8 mouse cellular contexts compared by ENCODE assay signal in the genomic region with DNA sequence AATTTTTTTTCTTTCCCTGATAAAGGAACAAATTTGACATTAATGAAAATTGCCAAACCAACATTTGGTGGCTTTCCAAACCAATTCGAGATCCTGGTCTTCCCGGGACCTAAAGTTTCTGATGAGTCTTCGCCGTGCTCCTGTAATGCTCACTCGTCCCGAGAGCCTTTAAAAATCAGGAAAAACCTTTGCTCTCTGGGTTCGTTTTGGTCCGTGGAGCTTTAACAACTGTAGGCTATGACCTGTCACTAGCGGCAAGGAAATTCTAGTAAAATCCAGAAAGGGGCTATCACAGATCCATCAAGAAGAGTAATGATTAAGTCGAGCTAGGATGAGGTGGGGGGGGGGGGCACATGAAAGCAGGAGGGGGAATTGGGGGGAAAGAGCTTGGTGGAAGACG. TPM values are rescaled to one million over a fixed set of nuclear protein-coding genes. Genes with fewer than 3 reads are reported as not detected.
DNase-seq lines count a peak whose midpoint lies in the region; ATAC-seq and TF ChIP-seq lines count a peak whose summit lies in the region.

No protein-coding gene starts in this region.

- no peak for TF ChIP-seq CTCF in liver, postnatal 0 days (IDR thresholded peaks at IDR 0.05; ENCODE audit: low read depth)

- in situ Hi-C loops in ES-E14 (cut with MboI; ENCODE audit: low sequenced_read_pairs in 2 of 2, unreplicated experiment in 2 of 2) = no loop called here

- no peak for TF ChIP-seq EP300 in liver, postnatal 0 days (IDR thresholded peaks at IDR 0.05; ENCODE audit: low read depth)

- no peak for DNase-seq in heart, postnatal 4 days
- no peak for DNase-seq in ES-E14 (ENCODE audit: low read depth, low spot score)
- no peak for DNase-seq in liver, postnatal 0 days
- no peak for DNase-seq in cerebellum, adult 9-11 months
- DNase-seq in gastrocnemius, postnatal 36 days = no peak
- no peak for DNase-seq in ovary, adult 18-20 months (ENCODE audit: low spot score)

- no peaks in the 10 kb centered on the region for H3K27me3 ChIP-seq in heart, embryonic 12.5 days (replicated peaks)
- no peaks in the 10 kb centered on the region for H3K27me3 ChIP-seq in hindbrain, embryonic 12.5 days
- H3K27me3 ChIP-seq in liver, postnatal 0 days (ENCODE audit: insufficient read depth, low read length) = no peaks in the 10 kb centered on the region

- H3K9ac ChIP-seq in heart, embryonic 12.5 days = peak overlapping the region; percentile 87
- H3K9ac ChIP-seq in ES-E14 (ENCODE audit: insufficient read depth, low read depth, low read length, poor library complexity, severe bottlenecking) = peak overlapping the region; percentile 95
- H3K9ac ChIP-seq in hindbrain, embryonic 12.5 days = peak overlapping the region; percentile 80
- H3K9ac ChIP-seq in liver, postnatal 0 days (replicated peaks) = peak overlapping the region; percentile 74

- peaks cover 39% of the 10 kb centered on the region for H3K36me3 ChIP-seq in heart, embryonic 12.5 days
- peaks cover 40% of the 10 kb centered on the region for H3K36me3 ChIP-seq in ES-E14 (ENCODE audit: control insufficient read depth, insufficient read depth, low read length, poor library complexity, severe bottlenecking)
- peaks cover 37% of the 10 kb centered on the region for H3K36me3 ChIP-seq in hindbrain, embryonic 12.5 days
- peaks cover 34% of the 10 kb centered on the region for H3K36me3 ChIP-seq in liver, postnatal 0 days (replicated peaks; ENCODE audit: insufficient read depth, low read length)

- peak overlapping the region; percentile 82 for H3K27ac ChIP-seq in heart, embryonic 12.5 days (ENCODE audit: poor library complexity, severe bottlenecking)
- H3K27ac ChIP-seq in ES-E14 (ENCODE audit: insufficient read depth, low read depth, low read length, poor library complexity, severe bottlenecking) = peak overlapping the region; percentile 59
- peak overlapping the region; percentile 92 for H3K27ac ChIP-seq in hindbrain, embryonic 12.5 days
- peak overlapping the region; percentile 78 for H3K27ac ChIP-seq in liver, postnatal 0 days (ENCODE audit: low read depth)

- intact Hi-C loops in gastrocnemius, postnatal 36 days (cut with DNase I) = loop anchor here (5.0 kb wide), 1 partner anchor 105 kb away; no protein-coding TSS in a partner anchor

- peaks cover 11% of the 10 kb centered on the region for H3K4me1 ChIP-seq in heart, embryonic 12.5 days (replicated peaks)
- peaks cover 4 to 10% of the 10 kb centered on the region in 2 experiments for H3K4me1 ChIP-seq in ES-E14 (ENCODE audit: control insufficient read depth in 2 of 2, insufficient read depth in 2 of 2, low read length in 2 of 2, poor library complexity in 1 of 2)
- peaks cover 12% of the 10 kb centered on the region for H3K4me1 ChIP-seq in hindbrain, embryonic 12.5 days
- H3K4me1 ChIP-seq in liver, postnatal 0 days (ENCODE audit: insufficient read depth) = peaks cover 12% of the 10 kb centered on the region

- peak overlapping the region; percentile 78 for H3K4me3 ChIP-seq in heart, embryonic 12.5 days
- peak overlapping the region; percentile 82 to 95 for H3K4me3 ChIP-seq in ES-E14 (ENCODE audit: insufficient read depth in 1 of 2, low read depth in 1 of 2, low read length in 2 of 2, poor library complexity in 1 of 2, severe bottlenecking in 1 of 2)
- peak overlapping the region; percentile 69 for H3K4me3 ChIP-seq in hindbrain, embryonic 12.5 days
- H3K4me3 ChIP-seq in liver, postnatal 0 days (ENCODE audit: low read depth, low read length) = peak overlapping the region; percentile 74

- H3K4me2 ChIP-seq in heart, embryonic 12.5 days = peak overlapping the region; percentile 80
- peak overlapping the region; percentile 63 for H3K4me2 ChIP-seq in hindbrain, embryonic 12.5 days (replicated peaks)
- H3K4me2 ChIP-seq in liver, postnatal 0 days (ENCODE audit: low read depth, low read length) = peak overlapping the region; percentile 70

- 3% methylated on average over 11 of the region's 11 CpGs for WGBS in heart, embryonic 12.5 days
- 6% methylated on average over 11 of the region's 11 CpGs for WGBS in hindbrain, embryonic 12.5 days
- WGBS in liver, postnatal 0 days (ENCODE audit: insufficient replicate concordance) = 2% methylated on average over 11 of the region's 11 CpGs

- ATAC-seq in heart, embryonic 12.5 days (ENCODE audit: insufficient number of reproducible peaks, low FRiP score) = 0 out of 2 replicates have a peak, but pooled peaks have one; percentile 16
- ATAC-seq in hindbrain, embryonic 12.5 days (ENCODE audit: low FRiP score) = no peak; the same call in 1 of the 2 replicates
- no peak; the same call in 1 of the 2 replicates for ATAC-seq in liver, postnatal 0 days

- H3K9me3 ChIP-seq in heart, embryonic 12.5 days (replicated peaks) = no peaks in the 10 kb centered on the region
- H3K9me3 ChIP-seq in ES-E14 (ENCODE audit: control insufficient read depth, insufficient read depth, low read depth, low read length) = no peaks in the 10 kb centered on the region
- H3K9me3 ChIP-seq in hindbrain, embryonic 12.5 days (replicated peaks) = no peaks in the 10 kb centered on the region
- H3K9me3 ChIP-seq in liver, postnatal 0 days (ENCODE audit: low read length) = no peaks in the 10 kb centered on the region

TF ChIP-seq in ES-E14, 5 proteins besides CTCF, POLR2A, EP300 and RAD21:
- TF ChIP-seq ZNF384 (IDR thresholded peaks at IDR 0.05; ENCODE audit: low read depth, low read length) = no peak
- TF ChIP-seq HCFC1 (IDR thresholded peaks at IDR 0.05; ENCODE audit: borderline replicate concordance, insufficient read depth, low read length) = no peak
- TF ChIP-seq MAFK (IDR thresholded peaks at IDR 0.05; ENCODE audit: insufficient read depth, low read depth, low read length) = no peak
- no peak for TF ChIP-seq ZC3H11A (IDR thresholded peaks at IDR 0.05; ENCODE audit: borderline replicate concordance, low read depth, low read length)
- TF ChIP-seq CHD2 (IDR thresholded peaks at IDR 0.05; ENCODE audit: low read depth, low read length) = no peak

RNA-seq across cellular contexts. Expression of gene Rpl7l1, which starts 0.6 kb away (rescaled TPM):
- polyA plus RNA-seq in heart, embryonic 12.5 days (2016; fragmentation: Nextera tagmentation; extraction: Ambion mirVana) = 106 and 115 TPM in 2 replicates
- 10 to 100 TPM; 69.6 to 71.9 TPM for total RNA-seq in heart, postnatal 4 days (2021)
- total RNA-seq in ES-E14 (2012; rRNA removed) = 132 and 179 TPM in 2 replicates
- 130 and 141 TPM in 2 replicates for polyA plus RNA-seq in hindbrain, embryonic 12.5 days (2016; fragmentation: Nextera tagmentation; extraction: Ambion mirVana)
- 63.6 and 64.1 TPM in 2 replicates for polyA plus RNA-seq in liver, postnatal 0 days (2015; fragmentation: Nextera tagmentation; extraction: Ambion mirVana)
- total RNA-seq in gastrocnemius, postnatal 36 days (2021) = 10 to 100 TPM; 39.3 to 40.7 TPM

RNA-seq across cellular contexts. Expression of gene 2310039H08Rik, which starts 9.4 kb away (rescaled TPM):
- 41.7 and 41.9 TPM in 2 replicates for polyA plus RNA-seq in heart, embryonic 12.5 days (2016; fragmentation: Nextera tagmentation; extraction: Ambion mirVana)
- 10 to 100 TPM; 28.6 to 29.9 TPM for total RNA-seq in heart, postnatal 4 days (2021)
- total RNA-seq in ES-E14 (2012; rRNA removed) = 19.5 and 21.4 TPM in 2 replicates
- polyA plus RNA-seq in hindbrain, embryonic 12.5 days (2016; fragmentation: Nextera tagmentation; extraction: Ambion mirVana) = 41.1 and 54.7 TPM in 2 replicates
- 192 and 213 TPM in 2 replicates for polyA plus RNA-seq in liver, postnatal 0 days (2015; fragmentation: Nextera tagmentation; extraction: Ambion mirVana)
- 10 to 100 TPM; 26.8 to 33.5 TPM for total RNA-seq in gastrocnemius, postnatal 36 days (2021)

RNA-seq across cellular contexts. Expression of gene Ptcra, which starts 18.4 kb away (rescaled TPM):
- polyA plus RNA-seq in heart, embryonic 12.5 days (2016; fragmentation: Nextera tagmentation; extraction: Ambion mirVana) = 0.13 and 0.33 TPM in 2 replicates
- not detected for total RNA-seq in heart, postnatal 4 days (2021)
- 1.8 and 2.2 TPM in 2 replicates for total RNA-seq in ES-E14 (2012; rRNA removed)
- polyA plus RNA-seq in hindbrain, embryonic 12.5 days (2016; fragmentation: Nextera tagmentation; extraction: Ambion mirVana) = 0.17 and 0.53 TPM in 2 replicates
- polyA plus RNA-seq in liver, postnatal 0 days (2015; fragmentation: Nextera tagmentation; extraction: Ambion mirVana) = 0.11 and 0.14 TPM in 2 replicates
- total RNA-seq in gastrocnemius, postnatal 36 days (2021) = not detected

RNA-seq across cellular contexts. Expression of gene Cnpy3, which starts 29.9 kb away (rescaled TPM):
- 52.2 and 53.0 TPM in 2 replicates for polyA plus RNA-seq in heart, embryonic 12.5 days (2016; fragmentation: Nextera tagmentation; extraction: Ambion mirVana)
- 10 to 100 TPM; 29.4 to 29.7 TPM for total RNA-seq in heart, postnatal 4 days (2021)
- total RNA-seq in ES-E14 (2012; rRNA removed) = 69.7 and 122 TPM in 2 replicates
- 58.7 and 61.6 TPM in 2 replicates for polyA plus RNA-seq in hindbrain, embryonic 12.5 days (2016; fragmentation: Nextera tagmentation; extraction: Ambion mirVana)
- polyA plus RNA-seq in liver, postnatal 0 days (2015; fragmentation: Nextera tagmentation; extraction: Ambion mirVana) = 23.0 and 24.1 TPM in 2 replicates
- 1 to 10 TPM; 7.6 to 8.9 TPM for total RNA-seq in gastrocnemius, postnatal 36 days (2021)

RNA-seq across cellular contexts. Expression of gene Gnmt, which starts 52.9 kb away (rescaled TPM):
- 0.38 and 0.90 TPM in 2 replicates for polyA plus RNA-seq in heart, embryonic 12.5 days (2016; fragmentation: Nextera tagmentation; extraction: Ambion mirVana)
- total RNA-seq in heart, postnatal 4 days (2021) = under 1 TPM; 0.55 to 0.74 TPM
- 1.2 and 4.3 TPM in 2 replicates for total RNA-seq in ES-E14 (2012; rRNA removed)
- 0.33 and 0.49 TPM in 2 replicates for polyA plus RNA-seq in hindbrain, embryonic 12.5 days (2016; fragmentation: Nextera tagmentation; extraction: Ambion mirVana)
- 707 and 780 TPM in 2 replicates for polyA plus RNA-seq in liver, postnatal 0 days (2015; fragmentation: Nextera tagmentation; extraction: Ambion mirVana)
- total RNA-seq in gastrocnemius, postnatal 36 days (2021) = 1 to 10 TPM; 1.1 to 2.1 TPM
